Mouse (Mus musculus) heart, postnatal 0 days (tissue): ENCODE measurements around the gene Snrnp70.

Experiments used
- CTCF ChIP-seq: IDR thresholded peaks from 2 replicates; pipeline ENCODE4 v1.5.1; 2016; ENCODE audit warnings: antibody characterized with exemption, control low read depth, low read depth
- EP300 ChIP-seq: IDR thresholded peaks from 2 replicates; pipeline ENCODE4 v1.6.1; 2016; ENCODE audit warnings: antibody characterized with exemption, low read depth

- TF ChIP-seq CTCF (no peak), EP300 (no peak)
These were observed 31.0 kb upstream of the Snrnp70 start for GRCm38 (mm10) chr7:45426556-45426955.
